8 mouse cellular contexts compared by ENCODE assay signal in genomic region chr8:123655351-123655779, GRCm38 (mm10). TPM values are rescaled to one million over a fixed set of nuclear protein-coding genes. Genes with fewer than 3 reads are reported as not detected.
DNase-seq lines count a peak whose midpoint lies in the region; ATAC-seq and TF ChIP-seq lines count a peak whose summit lies in the region.

No protein-coding gene starts in this region.

- TF ChIP-seq POLR2A in ES-Bruce4 (IDR thresholded peaks at IDR 0.05; ENCODE audit: insufficient read depth, low read length): no peak

- H3K36me3 ChIP-seq in ES-Bruce4 (ENCODE audit: control insufficient read depth, insufficient read depth, low read length, poor library complexity, severe bottlenecking): peaks cover 3% of the 10 kb centered on the region; the same call in 1 of the 2 replicates
- H3K36me3 ChIP-seq in forebrain, embryonic 11.5 days (ENCODE audit: control insufficient read depth, insufficient read depth, low read length): no peaks in the 10 kb centered on the region; the same call in 1 of the 2 replicates
- H3K36me3 ChIP-seq in limb, embryonic 12.5 days: peaks cover 40% of the 10 kb centered on the region

- intact Hi-C loops in left cerebral cortex, postnatal 36 days (cut with DNase I): loop anchor here (5.0 kb wide), 1 partner anchor 52 kb away; no protein-coding TSS in a partner anchor

- peaks cover 2% of the 10 kb centered on the region for H3K4me1 ChIP-seq in ES-Bruce4 (ENCODE audit: control insufficient read depth, insufficient read depth, low read length)
- H3K4me1 ChIP-seq in forebrain, embryonic 11.5 days (replicated peaks; ENCODE audit: control insufficient read depth, insufficient read depth, low read length): peaks cover 10% of the 10 kb centered on the region; the same call in 1 of the 2 replicates
- peaks cover 19% of the 10 kb centered on the region for H3K4me1 ChIP-seq in limb, embryonic 12.5 days (replicated peaks)

- no peak for ATAC-seq in forebrain, embryonic 11.5 days (replicated peaks; ENCODE audit: low FRiP score)
- ATAC-seq in limb, embryonic 12.5 days (ENCODE audit: insufficient number of reproducible peaks, insufficient read depth, low FRiP score, low TSS enrichment, low read depth): no peak

- H3K27ac ChIP-seq in ES-Bruce4 (ENCODE audit: insufficient read depth, low read length): peak overlapping the region; percentile 68
- H3K27ac ChIP-seq in forebrain, embryonic 11.5 days (ENCODE audit: low read depth, low read length): no peak overlapping the region
- H3K27ac ChIP-seq in limb, embryonic 12.5 days: 0 out of 2 replicates have a peak overlapping the region, but pooled peaks have one; percentile 45

- 2% methylated on average over 8 of the region's 8 CpGs for WGBS in forebrain, embryonic 11.5 days
- WGBS in limb, embryonic 12.5 days: 1% methylated on average over 8 of the region's 8 CpGs

- TF ChIP-seq CTCF in ES-Bruce4 (IDR thresholded peaks at IDR 0.05; ENCODE audit: low read depth, low read length): no peak

- peak overlapping the region; percentile 92 for H3K9ac ChIP-seq in ES-Bruce4 (ENCODE audit: low read depth, poor library complexity, severe bottlenecking)
- peak overlapping the region; percentile 87 for H3K9ac ChIP-seq in forebrain, embryonic 11.5 days (ENCODE audit: low read length)
- peak overlapping the region; percentile 90; the same call in 1 of the 2 replicates for H3K9ac ChIP-seq in limb, embryonic 12.5 days (replicated peaks)

- 0 out of 2 replicates have a peak overlapping the region, but pooled peaks have one; percentile 9 for H3K4me3 ChIP-seq in ES-Bruce4 (ENCODE audit: low read depth, low read length)
- peak overlapping the region; percentile 78 for H3K4me3 ChIP-seq in forebrain, embryonic 11.5 days (ENCODE audit: low read depth, low read length)
- H3K4me3 ChIP-seq in limb, embryonic 12.5 days (replicated peaks): peak overlapping the region; percentile 74

- peak; percentile 85 for TF ChIP-seq EP300 in ES-Bruce4 (IDR thresholded peaks at IDR 0.05; ENCODE audit: insufficient read depth, low read depth, low read length)

- peak; percentile 20 for DNase-seq in cerebellum, adult 9-10 months
- DNase-seq in cerebellum, postnatal 36 days: no peak
- DNase-seq in forebrain, embryonic 11.5 days (ENCODE audit: low spot score): no peak
- DNase-seq in neural tube, embryonic 10.5 days (ENCODE audit: extremely low spot score, low spot score): peak; percentile 42
- DNase-seq in left cerebral cortex, postnatal 36 days (ENCODE audit: low spot score in 2 of 2): no peak
- no peak for DNase-seq in spleen, postnatal 10 days (ENCODE audit: low spot score in 2 of 2)

- H3K4me2 ChIP-seq in forebrain, embryonic 11.5 days (ENCODE audit: low read depth, low read length, severe bottlenecking): peak overlapping the region; percentile 70
- H3K4me2 ChIP-seq in limb, embryonic 12.5 days: peak overlapping the region; percentile 63

- no peaks in the 10 kb centered on the region for H3K9me3 ChIP-seq in ES-Bruce4 (replicated peaks; ENCODE audit: control insufficient read depth, insufficient read depth, low read length, poor library complexity, severe bottlenecking)
- no peaks in the 10 kb centered on the region for H3K9me3 ChIP-seq in forebrain, embryonic 11.5 days (ENCODE audit: control insufficient read depth, low read length)
- H3K9me3 ChIP-seq in limb, embryonic 12.5 days: no peaks in the 10 kb centered on the region

- H3K27me3 ChIP-seq in ES-Bruce4 (ENCODE audit: control insufficient read depth, insufficient read depth, low read length, poor library complexity, severe bottlenecking): no peaks in the 10 kb centered on the region
- no peaks in the 10 kb centered on the region for H3K27me3 ChIP-seq in forebrain, embryonic 11.5 days (ENCODE audit: control insufficient read depth, insufficient read depth, low read length)
- H3K27me3 ChIP-seq in limb, embryonic 12.5 days: no peaks in the 10 kb centered on the region

RNA-seq across cellular contexts. Expression of gene Rhou, which starts 1.6 kb away (rescaled TPM):
- 60.3 and 60.7 TPM in 2 replicates for polyA plus RNA-seq in ES-Bruce4 (2011; ENCODE audit: insufficient read depth, insufficient read length, low read depth, missing spikeins)
- polyA plus RNA-seq in forebrain, embryonic 11.5 days (2014; fragmentation: Nextera tagmentation; extraction: Ambion mirVana): 8.1 and 9.1 TPM in 2 replicates
- 7.3 and 8.9 TPM in 2 replicates for polyA plus RNA-seq in limb, embryonic 12.5 days (2016; fragmentation: Nextera tagmentation; extraction: Ambion mirVana)
- 10 to 100 TPM; 41.6 to 49.0 TPM for total RNA-seq in left cerebral cortex, postnatal 36 days (2021)

Comparison
In these comparisons a context has a peak if more than half of its experiments do, and no peak if none do; other contexts are left out.
1. DNase-seq: peak in cerebellum, adult 9-10 months (single experiment) and neural tube, embryonic 10.5 days (single experiment); none in cerebellum, postnatal 36 days (0 of 2), forebrain, embryonic 11.5 days (single experiment), left cerebral cortex, postnatal 36 days (0 of 2) and spleen, postnatal 10 days (0 of 2).
2. H3K4me3 ChIP-seq: peak in every context shown above with its lines; median percentile 78 in forebrain, embryonic 11.5 days; 74 in limb, embryonic 12.5 days; 9 in ES-Bruce4.
3. Peak in every context shown above with its lines, with median percentiles within 50 percentile points of each other: H3K9ac ChIP-seq.